Mouse (Mus musculus): Measurements from ENCODE around the gene Tmtc2. TPM values are rescaled to one million over a fixed set of nuclear protein-coding genes. Genes with fewer than 3 reads are reported as not detected.

Gene Tmtc2
- polyA plus RNA-seq, 1 experiment from 2014 or later: 7.2 TPM

GRCm38 (mm10) chr10:105579318-105579717 is 5.1 kb upstream of the Tmtc2 start:
- Histone ChIP-seq H3K36me3 (ENCODE audit: insufficient read depth, low read length) (no peaks in the 10 kb centered on the region), H3K4me2 (replicated peaks; ENCODE audit: low read depth, low read length) (no peak overlapping the region), H3K27me3 (replicated peaks; ENCODE audit: insufficient read depth, low read length) (no peaks in the 10 kb centered on the region), H3K9ac (replicated peaks; ENCODE audit: low read depth) (no peak overlapping the region), H3K9me3 (ENCODE audit: low read length) (no peaks in the 10 kb centered on the region), H3K4me3 (ENCODE audit: low read depth, low read length) (no peak overlapping the region), H3K27ac (ENCODE audit: low read length) (no peak overlapping the region), H3K4me1 (ENCODE audit: insufficient read depth, low read depth, low read length) (0 out of 2 replicates have a peak, but pooled peaks cover 3% of the 10 kb centered on the region)
- DNase-seq (ENCODE audit: low spot score): peak; percentile 66
- WGBS: 47% methylated on average over 2 of the region's 2 CpGs
- peak; percentile 10; the same call in 1 of the 2 replicates for ATAC-seq
- TF ChIP-seq CTCF (IDR thresholded peaks at IDR 0.05) (no peak), EP300 (IDR thresholded peaks at IDR 0.05) (peak; percentile 95)

GRCm38 (mm10) chr10:105578291-105578845 is 4.1 kb upstream of the Tmtc2 start:
- H3K27ac ChIP-seq (ENCODE audit: low read length): no peak overlapping the region
- TF ChIP-seq CTCF (IDR thresholded peaks at IDR 0.05) (no peak), EP300 (IDR thresholded peaks at IDR 0.05) (no peak)
- H3K4me1 ChIP-seq (ENCODE audit: insufficient read depth, low read depth, low read length): 0 out of 2 replicates have a peak, but pooled peaks cover 3% of the 10 kb centered on the region
- DNase-seq (ENCODE audit: low spot score) (no peak), ATAC-seq (no peak)
- no peak overlapping the region for H3K4me2 ChIP-seq (replicated peaks; ENCODE audit: low read depth, low read length)
- no peaks in the 10 kb centered on the region for H3K27me3 ChIP-seq (replicated peaks; ENCODE audit: insufficient read depth, low read length)
- H3K36me3 ChIP-seq (ENCODE audit: insufficient read depth, low read length): no peaks in the 10 kb centered on the region
- no peak overlapping the region for H3K9ac ChIP-seq (replicated peaks; ENCODE audit: low read depth)
- H3K9me3 ChIP-seq (ENCODE audit: low read length): no peaks in the 10 kb centered on the region
- no peak overlapping the region for H3K4me3 ChIP-seq (ENCODE audit: low read depth, low read length)
- 56% methylated on average over 8 of the region's 8 CpGs for WGBS

- H3K9me3 ChIP-seq (ENCODE audit: low read length): no peaks in the 10 kb centered on the region
- H3K4me2 ChIP-seq (replicated peaks; ENCODE audit: low read depth, low read length): peak overlapping the region; percentile 89
- TF ChIP-seq CTCF (IDR thresholded peaks at IDR 0.05) (peak; percentile 98), EP300 (IDR thresholded peaks at IDR 0.05) (no peak)
- H3K4me3 ChIP-seq (ENCODE audit: low read depth, low read length): peak overlapping the region; percentile 75
- DNase-seq (ENCODE audit: low spot score) (peak; percentile 98), ATAC-seq (peak; percentile 83)
- H3K27ac ChIP-seq (ENCODE audit: low read length): peak overlapping the region; percentile 88
- no peaks in the 10 kb centered on the region for H3K36me3 ChIP-seq (ENCODE audit: insufficient read depth, low read length)
- H3K4me1 ChIP-seq (ENCODE audit: insufficient read depth, low read depth, low read length): 0 out of 2 replicates have a peak, but pooled peaks cover 3% of the 10 kb centered on the region
- H3K9ac ChIP-seq (replicated peaks; ENCODE audit: low read depth): peak overlapping the region; percentile 4; the same call in 1 of the 2 replicates
- WGBS: 1% methylated on average over 44 of the region's 44 CpGs
- no peaks in the 10 kb centered on the region for H3K27me3 ChIP-seq (replicated peaks; ENCODE audit: insufficient read depth, low read length)
Measured at GRCm38 (mm10) chr10:105574695-105575660, 727 bp upstream of the Tmtc2 start.

- Histone ChIP-seq H3K9me3 (ENCODE audit: low read length) (no peaks in the 10 kb centered on the region), H3K9ac (replicated peaks; ENCODE audit: low read depth) (peak overlapping the region; percentile 44), H3K4me2 (replicated peaks; ENCODE audit: low read depth, low read length) (peak overlapping the region; percentile 89), H3K4me1 (ENCODE audit: insufficient read depth, low read depth, low read length) (0 out of 2 replicates have a peak, but pooled peaks cover 3% of the 10 kb centered on the region), H3K27ac (ENCODE audit: low read length) (peak overlapping the region; percentile 88), H3K4me3 (ENCODE audit: low read depth, low read length) (peak overlapping the region; percentile 75), H3K36me3 (ENCODE audit: insufficient read depth, low read length) (no peaks in the 10 kb centered on the region), H3K27me3 (replicated peaks; ENCODE audit: insufficient read depth, low read length) (no peaks in the 10 kb centered on the region)
- WGBS: 2% methylated on average over 35 of the region's 37 CpGs
- TF ChIP-seq CTCF (IDR thresholded peaks at IDR 0.05) (no peak), EP300 (IDR thresholded peaks at IDR 0.05) (no peak)
- no peak for ATAC-seq
- DNase-seq (ENCODE audit: low spot score): peak; percentile 67
Measured at GRCm38 (mm10) chr10:105573306-105573907, 844 bp downstream of the Tmtc2 start.

- WGBS: 1% methylated on average over 16 of the region's 16 CpGs
- Histone ChIP-seq H3K4me1 (ENCODE audit: insufficient read depth, low read depth, low read length) (0 out of 2 replicates have a peak, but pooled peaks cover 3% of the 10 kb centered on the region), H3K9ac (replicated peaks; ENCODE audit: low read depth) (no peak overlapping the region), H3K9me3 (ENCODE audit: low read length) (no peaks in the 10 kb centered on the region), H3K27me3 (replicated peaks; ENCODE audit: insufficient read depth, low read length) (no peaks in the 10 kb centered on the region), H3K27ac (ENCODE audit: low read length) (no peak overlapping the region), H3K4me2 (replicated peaks; ENCODE audit: low read depth, low read length) (peak overlapping the region; percentile 89), H3K4me3 (ENCODE audit: low read depth, low read length) (peak overlapping the region; percentile 75), H3K36me3 (ENCODE audit: insufficient read depth, low read length) (no peaks in the 10 kb centered on the region)
- DNase-seq (ENCODE audit: low spot score): no peak
- no peak for TF ChIP-seq EP300 (IDR thresholded peaks at IDR 0.05)
- TF ChIP-seq CTCF (IDR thresholded peaks at IDR 0.05): no peak
- no peak for ATAC-seq
Measured at GRCm38 (mm10) chr10:105572829-105573228, 1.4 kb downstream of the Tmtc2 start.

- TF ChIP-seq CTCF (IDR thresholded peaks at IDR 0.05) (no peak), EP300 (IDR thresholded peaks at IDR 0.05) (no peak)
- 61% methylated on average over 7 of the region's 7 CpGs for WGBS
- Histone ChIP-seq H3K4me1 (ENCODE audit: insufficient read depth, low read depth, low read length) (no peaks in the 10 kb centered on the region), H3K4me3 (ENCODE audit: low read depth, low read length) (peak overlapping the region; percentile 75), H3K27ac (ENCODE audit: low read length) (no peak overlapping the region), H3K9me3 (ENCODE audit: low read length) (no peaks in the 10 kb centered on the region), H3K4me2 (replicated peaks; ENCODE audit: low read depth, low read length) (peak overlapping the region; percentile 89), H3K9ac (replicated peaks; ENCODE audit: low read depth) (no peak overlapping the region), H3K27me3 (replicated peaks; ENCODE audit: insufficient read depth, low read length) (no peaks in the 10 kb centered on the region), H3K36me3 (ENCODE audit: insufficient read depth, low read length) (no peaks in the 10 kb centered on the region)
- DNase-seq (ENCODE audit: low spot score) (no peak), ATAC-seq (no peak)
Measured at GRCm38 (mm10) chr10:105572301-105572700, 1.9 kb downstream of the Tmtc2 start.

All from lung, postnatal 0 days (tissue).